Mouse (Mus musculus) liver, adult 2 months (tissue): ENCODE results near the gene Phactr3.

Experiments
- CTCF ChIP-seq: fragments of 200-500 bp; IDR thresholded peaks from 2 replicates; pipeline ENCODE4 v1.5.1; 2011; ENCODE audit warnings: low read depth, low read length, control low read depth
- POLR2A ChIP-seq: fragments of 200-500 bp; IDR thresholded peaks from 2 replicates; pipeline ENCODE4 v1.6.1; 2011; ENCODE audit warnings: low read length, control low read depth; ENCODE audit not compliant: insufficient read depth; ENCODE audit errors: extremely low read depth

- TF ChIP-seq CTCF (no peak), POLR2A (no peak)
These were observed 211.2 kb downstream of the Phactr3 start for GRCm38 (mm10) chr2:178329986-178330385.
